Mouse (Mus musculus) kidney, postnatal 25 days (tissue): ENCODE data around the gene Micu1.

Experiments used
- DNase-seq, 2 experiments: peaks; one replicate each; pipeline ENCODE4 v3.0.0; 2021; ENCODE audit warnings: mixed read lengths in 2 of 2

Micu1 gene

GRCm38 (mm10) chr10:59908776-59909315, 206.6 kb downstream of the Micu1 start:
- peak in 1 of 2 experiments; percentile 31 for DNase-seq

- peak; percentile 77 to 89 for DNase-seq
Observed at GRCm38 (mm10) chr10:59909357-59909847, 207.1 kb downstream of the Micu1 start.

- peak in 1 of 2 experiments; percentile 76 for DNase-seq
Observed at GRCm38 (mm10) chr10:59911091-59911490, 208.8 kb downstream of the Micu1 start.

- DNase-seq: peak; percentile 69 to 88
Observed at GRCm38 (mm10) chr10:59911561-59912198, 209.4 kb downstream of the Micu1 start.
